Mouse (Mus musculus): ENCODE measurements around the gene Atf3. TPM values are rescaled to one million over a fixed set of nuclear protein-coding genes. Genes with fewer than 3 reads are reported as not detected.
A peak's percentile ranks its signal among the peaks of the same experiment; 100 is the strongest.

Gene Atf3
- total and polyA plus RNA-seq, 2 experiments = 0.55 to 0.81 TPM

GRCm38 (mm10) chr1:191181469-191182259 is 36.2 kb downstream of the Atf3 start:
- Histone ChIP-seq H3K36me3 (ENCODE audit: control insufficient read depth, insufficient read depth, low read length) (no peaks in the 10 kb centered on the region), H3K27ac (replicated peaks; ENCODE audit: insufficient read depth, low read depth, low read length) (no peak overlapping the region), H3K27me3 (ENCODE audit: control insufficient read depth, insufficient read depth, low read length) (0 out of 2 replicates have a peak, but pooled peaks cover 2% of the 10 kb centered on the region), H3K9ac (ENCODE audit: low read depth, low read length) (peak overlapping the region; percentile 87; the same call in 1 of the 2 replicates), H3K4me1 (ENCODE audit: control insufficient read depth, insufficient read depth, low read length) (peaks cover 17% of the 10 kb centered on the region), H3K79me2 (ENCODE audit: control insufficient read depth, insufficient read depth, low read length) (no peaks in the 10 kb centered on the region), H3K4me3 (ENCODE audit: insufficient read depth, low read depth, low read length) (no peak overlapping the region)
- DNase-seq (ENCODE audit: extremely low read depth, low read depth, low spot score) = no peak
- 54% methylated on average over 12 of the region's 12 CpGs for WGBS
- TF ChIP-seq POLR2A (IDR thresholded peaks at IDR 0.05; ENCODE audit: extremely low read depth, insufficient read depth, low read length) = no peak
- TF ChIP-seq CTCF (IDR thresholded peaks at IDR 0.05; ENCODE audit: low read depth, low read length) = no peak

- Histone ChIP-seq H3K27ac (replicated peaks; ENCODE audit: insufficient read depth, low read depth, low read length) (no peak overlapping the region), H3K36me3 (ENCODE audit: control insufficient read depth, insufficient read depth, low read length) (no peaks in the 10 kb centered on the region), H3K9ac (ENCODE audit: low read depth, low read length) (no peak overlapping the region), H3K79me2 (ENCODE audit: control insufficient read depth, insufficient read depth, low read length) (no peaks in the 10 kb centered on the region), H3K4me1 (ENCODE audit: control insufficient read depth, insufficient read depth, low read length) (peaks cover 15% of the 10 kb centered on the region), H3K27me3 (ENCODE audit: control insufficient read depth, insufficient read depth, low read length) (0 out of 2 replicates have a peak, but pooled peaks cover 2% of the 10 kb centered on the region), H3K4me3 (ENCODE audit: insufficient read depth, low read depth, low read length) (no peak overlapping the region)
- DNase-seq (ENCODE audit: extremely low read depth, low read depth, low spot score) = peak; percentile 22
- WGBS = 65% methylated on average over 4 of the region's 4 CpGs
- TF ChIP-seq CTCF (IDR thresholded peaks at IDR 0.05; ENCODE audit: low read depth, low read length) = no peak
- TF ChIP-seq POLR2A (IDR thresholded peaks at IDR 0.05; ENCODE audit: extremely low read depth, insufficient read depth, low read length) = no peak
These were observed 37.4 kb downstream of the Atf3 start for GRCm38 (mm10) chr1:191180397-191180796.

- no peak for DNase-seq (ENCODE audit: extremely low read depth, low read depth, low spot score)
- H3K27me3 ChIP-seq (ENCODE audit: control insufficient read depth, insufficient read depth, low read length) = 0 out of 2 replicates have a peak, but pooled peaks cover under 1% of the 10 kb centered on the region
- H3K4me1 ChIP-seq (ENCODE audit: control insufficient read depth, insufficient read depth, low read length) = peaks cover 12% of the 10 kb centered on the region
- no peak overlapping the region for H3K27ac ChIP-seq (replicated peaks; ENCODE audit: insufficient read depth, low read depth, low read length)
- no peaks in the 10 kb centered on the region for H3K36me3 ChIP-seq (ENCODE audit: control insufficient read depth, insufficient read depth, low read length)
- no peak for TF ChIP-seq CTCF (IDR thresholded peaks at IDR 0.05; ENCODE audit: low read depth, low read length)
- TF ChIP-seq POLR2A (IDR thresholded peaks at IDR 0.05; ENCODE audit: extremely low read depth, insufficient read depth, low read length) = no peak
- H3K4me3 ChIP-seq (ENCODE audit: insufficient read depth, low read depth, low read length) = no peak overlapping the region
- no peak overlapping the region for H3K9ac ChIP-seq (ENCODE audit: low read depth, low read length)
- WGBS = 83% methylated on average over 2 of the region's 2 CpGs
- H3K79me2 ChIP-seq (ENCODE audit: control insufficient read depth, insufficient read depth, low read length) = no peaks in the 10 kb centered on the region
These were observed 38.0 kb downstream of the Atf3 start for GRCm38 (mm10) chr1:191179846-191180245.

- TF ChIP-seq CTCF (IDR thresholded peaks at IDR 0.05; ENCODE audit: low read depth, low read length) = no peak
- TF ChIP-seq POLR2A (IDR thresholded peaks at IDR 0.05; ENCODE audit: extremely low read depth, insufficient read depth, low read length) = no peak
- 25% methylated on average over 15 of the region's 15 CpGs for WGBS
- peaks cover 6% of the 10 kb centered on the region; the same call in 1 of the 2 replicates for H3K4me1 ChIP-seq (ENCODE audit: control insufficient read depth, insufficient read depth, low read length)
- no peaks in the 10 kb centered on the region for H3K27me3 ChIP-seq (ENCODE audit: control insufficient read depth, insufficient read depth, low read length)
- H3K79me2 ChIP-seq (ENCODE audit: control insufficient read depth, insufficient read depth, low read length) = no peaks in the 10 kb centered on the region
- no peaks in the 10 kb centered on the region for H3K36me3 ChIP-seq (ENCODE audit: control insufficient read depth, insufficient read depth, low read length)
- no peak overlapping the region for H3K27ac ChIP-seq (replicated peaks; ENCODE audit: insufficient read depth, low read depth, low read length)
- peak overlapping the region; percentile 47; the same call in 1 of the 2 replicates for H3K4me3 ChIP-seq (ENCODE audit: insufficient read depth, low read depth, low read length)
- H3K9ac ChIP-seq (ENCODE audit: low read depth, low read length) = peak overlapping the region; percentile 48
- peak; percentile 49 for DNase-seq (ENCODE audit: extremely low read depth, low read depth, low spot score)
These were observed 39.2 kb downstream of the Atf3 start for GRCm38 (mm10) chr1:191178511-191179188.

- no peak for DNase-seq (ENCODE audit: extremely low read depth, low read depth, low spot score)
- Histone ChIP-seq H3K27me3 (ENCODE audit: control insufficient read depth, insufficient read depth, low read length) (no peaks in the 10 kb centered on the region), H3K79me2 (ENCODE audit: control insufficient read depth, insufficient read depth, low read length) (no peaks in the 10 kb centered on the region), H3K27ac (replicated peaks; ENCODE audit: insufficient read depth, low read depth, low read length) (no peak overlapping the region), H3K9ac (ENCODE audit: low read depth, low read length) (no peak overlapping the region), H3K36me3 (ENCODE audit: control insufficient read depth, insufficient read depth, low read length) (no peaks in the 10 kb centered on the region), H3K4me3 (ENCODE audit: insufficient read depth, low read depth, low read length) (no peak overlapping the region), H3K4me1 (ENCODE audit: control insufficient read depth, insufficient read depth, low read length) (peaks cover 5% of the 10 kb centered on the region; the same call in 1 of the 2 replicates)
- WGBS = 88% methylated on average over 7 of the region's 7 CpGs
- no peak for TF ChIP-seq CTCF (IDR thresholded peaks at IDR 0.05; ENCODE audit: low read depth, low read length)
- no peak for TF ChIP-seq POLR2A (IDR thresholded peaks at IDR 0.05; ENCODE audit: extremely low read depth, insufficient read depth, low read length)
These were observed 41.0 kb downstream of the Atf3 start for GRCm38 (mm10) chr1:191176887-191177286.
